Comparison of ENCODE assay signal across 8 mouse cellular contexts in the genomic region with DNA sequence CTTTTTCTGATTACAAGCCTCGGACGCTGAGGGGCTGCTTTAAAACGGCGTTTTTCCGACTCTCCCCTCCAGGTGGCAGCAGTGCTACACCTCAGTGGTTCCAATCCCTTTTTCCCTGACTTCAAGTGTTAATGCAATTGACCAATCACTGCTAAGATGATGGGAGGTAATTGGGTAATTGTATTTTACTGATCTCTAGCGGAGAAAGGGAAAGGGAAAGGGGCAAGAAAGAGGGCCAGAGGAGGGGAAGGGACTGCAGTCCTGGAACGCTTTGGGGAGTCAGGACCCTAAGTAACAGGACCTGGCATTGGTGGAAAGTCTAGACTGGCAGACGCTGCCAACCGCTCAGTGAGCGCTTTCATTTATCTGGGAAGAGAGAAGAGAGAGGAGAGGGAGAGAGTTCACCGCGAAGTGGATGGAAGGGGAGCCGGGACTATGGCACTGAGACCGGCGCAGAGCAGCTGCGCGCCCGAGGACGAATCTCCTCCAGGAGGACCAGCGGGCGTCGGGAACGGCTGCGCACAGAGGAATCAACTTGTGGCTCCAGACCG.
A peak's percentile ranks its signal among the peaks of the same experiment; 100 is the strongest.
DNase-seq lines count a peak whose midpoint lies in the region; ATAC-seq and TF ChIP-seq lines count a peak whose summit lies in the region.

No protein-coding gene starts in this region.

- peak; percentile 93 for DNase-seq in adipocyte (ENCODE audit: low spot score)
- DNase-seq in cerebellum, postnatal 36 days = peak; percentile 91 to 96
- peak; percentile 69 for DNase-seq in gastrocnemius, adult 2 months
- DNase-seq in left cerebral cortex, adult 18-20 months (ENCODE audit: low spot score in 2 of 2) = peak; percentile 91 to 96
- peak; percentile 68 for DNase-seq in lung, postnatal 36 days
- DNase-seq in right cerebral cortex, postnatal 10 days (ENCODE audit: low spot score in 2 of 2) = peak; percentile 93 to 95

- peak; percentile 91 for ATAC-seq in hindbrain, embryonic 16.5 days
- ATAC-seq in CD4-positive, CD25-positive, alpha-beta regulatory T cell, adult 4 months = no peak

- WGBS in hindbrain, embryonic 16.5 days = under 1% methylated on average over 25 of the region's 25 CpGs

- peak; percentile 75 for TF ChIP-seq CTCF in gastrocnemius, adult 2 months (IDR thresholded peaks at IDR 0.05)

- H3K27me3 ChIP-seq in hindbrain, embryonic 16.5 days (replicated peaks; ENCODE audit: control insufficient read depth, insufficient read depth, low read length) = no peaks in the 10 kb centered on the region

- no peaks in the 10 kb centered on the region for H3K9me3 ChIP-seq in hindbrain, embryonic 16.5 days (ENCODE audit: control insufficient read depth, low read length)

- no peaks in the 10 kb centered on the region for H3K36me3 ChIP-seq in hindbrain, embryonic 16.5 days (ENCODE audit: control insufficient read depth, insufficient read depth, low read length)

- H3K9ac ChIP-seq in hindbrain, embryonic 16.5 days (ENCODE audit: low read depth, low read length) = peak overlapping the region; percentile 65

- H3K4me3 ChIP-seq in gastrocnemius, adult 2 months = peak overlapping the region; percentile 73
- peak overlapping the region; percentile 66 for H3K4me3 ChIP-seq in hindbrain, embryonic 16.5 days (ENCODE audit: low read length)

- peak overlapping the region; percentile 76 for H3K27ac ChIP-seq in gastrocnemius, adult 2 months
- H3K27ac ChIP-seq in hindbrain, embryonic 16.5 days (ENCODE audit: low read depth, low read length) = peak overlapping the region; percentile 92

- H3K4me2 ChIP-seq in hindbrain, embryonic 16.5 days (ENCODE audit: low read length) = peak overlapping the region; percentile 70

- H3K4me1 ChIP-seq in hindbrain, embryonic 16.5 days (ENCODE audit: control insufficient read depth, insufficient read depth, low read depth, low read length) = peaks cover 2% of the 10 kb centered on the region

- intact Hi-C loops in gastrocnemius, adult 2 months (cut with DNase I) = no loop called here
